Mouse (Mus musculus) megakaryocyte, embryonic 14.5 days (primary cell): Measurements from ENCODE around the gene Cd209g.

Experiments
- FLI1 ChIP-seq: IDR thresholded peaks from 2 replicates; pipeline ENCODE4 v1.6.1; 2012; ENCODE audit warnings: low read length, inconsistent platforms, mixed read lengths
- GATA1 ChIP-seq: IDR thresholded peaks from 3 replicates; pipeline ENCODE4 v1.6.1; 2012; ENCODE audit warnings: mixed read lengths, low read length, inconsistent platforms, borderline replicate concordance

GRCm38 (mm10) chr8:4162786-4163185, 28.9 kb downstream of the Cd209g start:
- TF ChIP-seq GATA1 = no peak
- no peak for TF ChIP-seq FLI1
